Comparison of ENCODE assay signal across 14 mouse cellular contexts in the genomic region with DNA sequence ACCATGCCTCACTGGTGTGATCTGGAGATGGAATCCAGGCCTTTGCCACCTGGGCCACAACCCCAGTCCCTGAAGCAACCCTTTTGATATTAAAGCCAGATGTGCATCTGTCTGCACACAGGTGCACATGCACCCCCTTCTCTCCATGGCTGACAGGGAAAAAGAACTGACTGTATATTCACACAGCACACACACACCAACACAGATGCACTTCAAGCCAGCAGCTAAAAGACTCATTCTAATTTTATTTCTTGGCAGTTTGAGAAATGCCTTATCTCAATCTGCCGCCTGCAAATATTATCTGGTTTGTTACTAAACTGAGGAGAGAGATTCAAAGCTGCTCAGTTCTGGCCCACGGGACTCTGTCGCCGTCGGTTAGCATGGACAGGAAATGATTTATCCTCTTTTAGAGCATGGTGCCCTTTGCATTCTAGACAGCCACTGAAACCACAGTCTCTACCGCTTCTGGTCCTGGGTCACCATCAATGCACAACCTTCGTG.
A peak's percentile ranks its signal among the peaks of the same experiment; 100 is the strongest.
DNase-seq lines count a peak whose midpoint lies in the region; ATAC-seq lines count a peak whose summit lies in the region.
"Had no signal": no experiment of that assay in that cellular context is flagged by ENCODE, and none has a peak within 500 bp of the region (broad histone marks: within the 10 kb centered on the region; RNA-seq: fewer than 3 reads in every experiment).

No protein-coding gene starts in this region.

- DNase-seq in frontal cortex, postnatal 14 days (ENCODE audit: low spot score in 2 of 2), result no peak
- DNase-seq in 416B (ENCODE audit: low read depth), result peak; percentile 97
- DNase-seq in forelimb bud, embryonic 11.5 days (ENCODE audit: low read depth, low spot score), result peak; percentile 42
- DNase-seq in spleen, adult 12 weeks (ENCODE audit: low spot score), result no peak
- DNase-seq in lung, adult 18-20 months, result no peak
- DNase-seq: adrenal gland, postnatal 36 days; cerebellum, adult 18-20 months; kidney, postnatal 36 days; lung, adult 2 months; right cerebral cortex, postnatal 25 days had no signal

- peak; percentile 50; the same call in 1 of the 2 replicates for ATAC-seq in frontal cortex, adult (ENCODE audit: low TSS enrichment)
- peak; percentile 82 for ATAC-seq in megakaryocyte progenitor cell, adult 5-6 weeks (replicated peaks; ENCODE audit: poor library complexity)
- ATAC-seq in monocyte, adult 5-6 weeks (replicated peaks; ENCODE audit: insufficient number of reproducible peaks, low FRiP score, low TSS enrichment, poor library complexity, severe bottlenecking), result no peak
- ATAC-seq: hindbrain, postnatal 0 days had no signal

Comparison
In these comparisons a context has a peak if more than half of its experiments do, and no peak if none do; other contexts are left out.
1. DNase-seq: peak in 416B (single experiment) and forelimb bud, embryonic 11.5 days (single experiment); none in frontal cortex, postnatal 14 days (0 of 2), spleen, adult 12 weeks (single experiment) and lung, adult 18-20 months (0 of 2).